Mouse (Mus musculus): ENCODE measurements at regions not wholly inside any gene's neighbourhood (a gene's known extent, or its start where the extent isn't known, plus 50 kb on each side); places are given as distances from the start of the nearest gene placed in this dataset.

DNA sequence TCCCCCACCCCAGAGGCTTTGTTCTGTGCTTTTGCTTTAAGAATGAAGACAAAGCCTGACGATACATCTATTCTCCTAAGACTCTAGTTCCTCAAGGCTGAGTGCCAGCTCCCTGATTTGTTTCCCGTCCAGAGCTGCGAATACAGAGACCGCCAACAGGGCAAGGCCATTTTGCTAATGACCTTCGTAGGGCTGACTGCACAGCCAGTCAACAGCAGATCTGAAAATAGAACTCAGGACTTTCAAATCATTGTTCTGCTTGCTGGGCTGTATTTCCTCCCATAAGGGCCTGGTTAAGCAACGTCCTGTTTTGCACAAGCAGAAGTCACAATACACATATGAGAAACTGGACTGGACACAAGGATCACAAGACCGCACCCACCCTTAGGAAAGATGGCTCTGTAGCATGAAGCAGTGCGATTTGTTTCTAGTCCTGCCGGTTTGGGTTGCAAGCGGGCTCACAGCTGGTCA, 196.4 kb downstream of the Gm5426 start:
- DNase-seq, result peak in 1 of 2 experiments; percentile 34
- TF ChIP-seq CTCF (IDR thresholded peaks at IDR 0.05; ENCODE audit: borderline replicate concordance, insufficient read depth, low read depth, low read length) (no peak), POLR2A (IDR thresholded peaks at IDR 0.05; ENCODE audit: borderline replicate concordance, insufficient read depth, low read length) (no peak)
- H3K4me3 ChIP-seq (replicated peaks; ENCODE audit: insufficient read depth, low read depth, low read length), result no peak overlapping the region

DNA sequence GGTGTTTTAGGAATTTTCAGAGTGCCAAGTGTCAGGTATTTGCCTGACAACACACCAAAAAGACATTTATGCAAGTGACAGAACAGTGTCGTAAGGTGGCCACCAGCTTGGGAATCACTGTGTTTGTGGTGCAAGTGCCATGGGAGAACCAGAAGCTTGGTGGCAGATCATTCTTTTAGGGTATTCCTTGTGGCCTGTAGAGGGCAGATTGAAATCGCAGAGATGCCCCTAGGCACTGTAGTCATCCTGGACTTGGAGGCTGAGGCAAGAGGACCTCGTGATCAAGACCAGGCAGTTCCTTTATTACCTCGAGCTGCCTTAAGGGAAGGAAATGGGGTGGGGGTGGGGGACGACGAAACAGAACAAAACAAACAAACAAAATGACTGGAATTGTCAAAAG, 196.8 kb downstream of the Gm5426 start:
- 89% methylated on average over 6 of the region's 6 CpGs for WGBS
- Histone ChIP-seq H3K27ac (ENCODE audit: insufficient read depth, low read length) (no peak overlapping the region), H3K4me3 (replicated peaks; ENCODE audit: insufficient read depth, low read depth, low read length) (no peak overlapping the region), H3K4me1 (ENCODE audit: control insufficient read depth, insufficient read depth, low read length) (peaks cover 7% of the 10 kb centered on the region; the same call in 1 of the 2 replicates), H3K27me3 (ENCODE audit: control insufficient read depth, insufficient read depth, low read length) (no peaks in the 10 kb centered on the region; the same call in 1 of the 2 replicates)
- TF ChIP-seq CTCF (IDR thresholded peaks at IDR 0.05; ENCODE audit: borderline replicate concordance, insufficient read depth, low read depth, low read length) (no peak), POLR2A (IDR thresholded peaks at IDR 0.05; ENCODE audit: borderline replicate concordance, insufficient read depth, low read length) (no peak)
- no peak for DNase-seq

More for the DNA sequence above, 196.4 kb downstream of the Gm5426 start:
- Histone ChIP-seq H3K4me1 (ENCODE audit: control insufficient read depth, insufficient read depth, low read length) (peaks cover 7% of the 10 kb centered on the region; the same call in 1 of the 2 replicates), H3K27ac (ENCODE audit: insufficient read depth, low read length) (no peak overlapping the region), H3K27me3 (ENCODE audit: control insufficient read depth, insufficient read depth, low read length) (no peaks in the 10 kb centered on the region; the same call in 1 of the 2 replicates)
- WGBS, result 51% methylated on average over 10 of the region's 10 CpGs

DNA sequence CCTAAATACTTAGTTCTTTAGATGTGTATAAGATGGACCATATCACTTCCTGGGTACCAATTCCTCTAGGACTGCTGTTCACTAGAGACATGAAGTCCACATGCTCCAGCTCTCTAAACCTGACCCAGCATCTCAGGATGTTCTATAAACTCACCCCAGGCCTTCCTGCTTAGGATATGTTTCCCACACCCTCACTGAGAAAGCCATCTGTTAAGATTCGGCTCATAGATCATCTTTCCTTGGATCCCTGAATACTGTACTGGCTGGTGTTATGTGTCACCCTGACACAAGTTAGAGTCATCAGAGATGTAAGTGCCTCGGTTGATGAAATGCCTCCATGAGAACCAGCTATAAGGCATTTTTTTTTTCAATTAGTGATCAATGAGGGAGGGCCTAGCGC, 199.9 kb downstream of the Gm5426 start:
- DNase-seq, result peak in 1 of 2 experiments; percentile 41
- no peak overlapping the region for H3K27ac ChIP-seq (ENCODE audit: insufficient read depth, low read length)
- 48% methylated on average over 3 of the region's 3 CpGs for WGBS
- TF ChIP-seq POLR2A (IDR thresholded peaks at IDR 0.05; ENCODE audit: borderline replicate concordance, insufficient read depth, low read length), result no peak
- TF ChIP-seq CTCF (IDR thresholded peaks at IDR 0.05; ENCODE audit: borderline replicate concordance, insufficient read depth, low read depth, low read length), result no peak
- H3K4me3 ChIP-seq (replicated peaks; ENCODE audit: insufficient read depth, low read depth, low read length), result no peak overlapping the region
- H3K27me3 ChIP-seq (ENCODE audit: control insufficient read depth, insufficient read depth, low read length), result no peaks in the 10 kb centered on the region
- H3K4me1 ChIP-seq (ENCODE audit: control insufficient read depth, insufficient read depth, low read length), result peaks cover 7% of the 10 kb centered on the region; the same call in 1 of the 2 replicates

DNA sequence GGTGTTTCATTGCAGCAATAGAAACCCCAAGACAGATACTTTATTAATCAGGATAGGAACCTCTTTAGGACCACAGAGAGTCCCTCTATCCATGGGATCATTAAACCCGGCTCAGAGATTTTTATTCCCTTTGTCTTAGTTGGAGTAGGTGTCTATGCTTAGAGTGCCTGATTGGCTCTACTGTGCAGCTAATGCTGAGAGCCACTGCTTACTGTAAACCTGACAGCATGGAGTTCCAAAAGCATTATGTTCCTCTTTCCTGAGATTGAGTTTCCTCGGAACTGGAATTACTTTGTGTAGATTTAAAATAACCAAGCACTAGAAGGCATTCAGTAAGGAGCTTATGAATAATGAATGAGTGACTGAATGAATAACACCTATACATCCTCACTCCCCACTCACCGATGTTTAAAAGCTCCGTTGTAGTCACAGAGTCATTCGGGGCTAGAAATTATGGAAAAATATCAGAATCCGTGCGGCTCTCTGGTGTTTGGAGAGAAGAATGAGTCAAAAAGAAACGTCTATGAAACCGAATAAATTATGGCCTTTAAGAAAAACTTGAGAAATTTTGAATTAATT, 200.8 kb downstream of the Gm5426 start:
- no peak overlapping the region for H3K27ac ChIP-seq (ENCODE audit: insufficient read depth, low read length)
- H3K4me3 ChIP-seq (replicated peaks; ENCODE audit: insufficient read depth, low read depth, low read length), result no peak overlapping the region
- 83% methylated on average over 9 of the region's 9 CpGs for WGBS
- TF ChIP-seq POLR2A (IDR thresholded peaks at IDR 0.05; ENCODE audit: borderline replicate concordance, insufficient read depth, low read length) (no peak), CTCF (IDR thresholded peaks at IDR 0.05; ENCODE audit: borderline replicate concordance, insufficient read depth, low read depth, low read length) (no peak)
- H3K27me3 ChIP-seq (ENCODE audit: control insufficient read depth, insufficient read depth, low read length), result no peaks in the 10 kb centered on the region
- peaks cover 7% of the 10 kb centered on the region; the same call in 1 of the 2 replicates for H3K4me1 ChIP-seq (ENCODE audit: control insufficient read depth, insufficient read depth, low read length)
- no peak for DNase-seq

DNA sequence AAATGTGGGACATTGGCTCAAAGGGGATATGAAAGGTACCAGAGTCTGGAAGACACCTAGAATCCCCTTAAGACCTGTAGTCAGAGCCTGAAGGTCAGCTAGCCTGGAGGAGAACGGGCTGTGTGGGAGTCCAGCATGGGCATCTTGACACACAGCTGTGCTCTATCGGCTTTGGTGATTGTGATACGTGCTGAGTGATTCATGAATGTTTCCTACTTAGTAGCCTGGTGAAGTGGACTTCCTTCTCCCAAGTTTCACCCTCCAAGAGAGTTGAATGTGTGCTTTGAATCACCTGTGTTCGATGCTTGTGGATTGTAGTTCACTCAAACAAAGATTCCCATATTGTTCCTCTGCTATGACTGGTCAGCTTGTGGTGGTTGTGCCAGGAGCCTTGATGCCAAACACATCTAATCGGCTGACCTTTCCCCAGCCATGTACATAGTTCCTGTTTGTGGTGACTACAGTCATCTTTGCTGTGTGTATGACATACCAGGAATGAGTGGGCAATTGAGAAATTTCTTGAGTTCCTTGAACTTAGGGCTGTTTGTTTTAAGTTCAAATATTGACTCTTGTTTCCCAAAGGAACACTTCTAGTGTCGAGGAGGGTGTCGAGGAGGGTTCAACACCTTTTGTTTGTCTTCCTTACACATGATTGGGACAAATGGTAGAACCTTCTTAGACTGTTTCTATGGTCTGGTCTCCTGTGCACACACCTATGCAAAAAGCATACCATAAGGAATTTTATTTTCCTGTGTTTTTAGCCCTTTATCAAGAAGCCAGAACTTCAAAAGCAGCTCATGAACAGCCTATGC, 201.6 kb downstream of the Gm5426 start:
- TF ChIP-seq CTCF (IDR thresholded peaks at IDR 0.05; ENCODE audit: borderline replicate concordance, insufficient read depth, low read depth, low read length) (no peak), POLR2A (IDR thresholded peaks at IDR 0.05; ENCODE audit: borderline replicate concordance, insufficient read depth, low read length) (no peak)
- H3K4me1 ChIP-seq (ENCODE audit: control insufficient read depth, insufficient read depth, low read length), result peaks cover 7% of the 10 kb centered on the region; the same call in 1 of the 2 replicates
- DNase-seq, result no peak

DNA sequence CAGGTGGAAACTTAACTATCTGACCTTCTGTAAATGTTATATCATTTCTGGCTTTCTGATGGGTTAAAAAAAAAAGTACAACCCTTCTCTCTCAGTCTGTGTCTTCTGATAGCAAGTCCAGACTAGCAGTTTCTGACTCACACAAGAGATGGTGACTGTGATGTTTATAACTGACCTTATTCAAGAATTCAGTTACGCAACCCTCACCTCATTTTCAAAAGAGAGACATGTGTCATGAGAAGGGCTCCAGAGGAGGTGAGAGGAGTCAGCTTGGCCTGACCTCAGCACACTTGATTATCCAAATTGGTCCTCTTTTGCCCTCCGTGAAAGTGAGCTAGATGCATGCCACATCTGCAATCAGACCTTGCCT, 202.2 kb downstream of the Gm5426 start:
- no peak overlapping the region for H3K4me3 ChIP-seq (replicated peaks; ENCODE audit: insufficient read depth, low read depth, low read length)
- H3K27me3 ChIP-seq (ENCODE audit: control insufficient read depth, insufficient read depth, low read length), result no peaks in the 10 kb centered on the region
- TF ChIP-seq POLR2A (IDR thresholded peaks at IDR 0.05; ENCODE audit: borderline replicate concordance, insufficient read depth, low read length), result no peak
- TF ChIP-seq CTCF (IDR thresholded peaks at IDR 0.05; ENCODE audit: borderline replicate concordance, insufficient read depth, low read depth, low read length), result no peak
- DNase-seq, result no peak
- H3K4me1 ChIP-seq (ENCODE audit: control insufficient read depth, insufficient read depth, low read length), result peaks cover 7% of the 10 kb centered on the region; the same call in 1 of the 2 replicates
- H3K27ac ChIP-seq (ENCODE audit: insufficient read depth, low read length), result no peak overlapping the region
- 98% methylated on average over 2 of the region's 2 CpGs for WGBS

More for the DNA sequence above, 201.6 kb downstream of the Gm5426 start:
- Histone ChIP-seq H3K27me3 (ENCODE audit: control insufficient read depth, insufficient read depth, low read length) (no peaks in the 10 kb centered on the region), H3K27ac (ENCODE audit: insufficient read depth, low read length) (no peak overlapping the region), H3K4me3 (replicated peaks; ENCODE audit: insufficient read depth, low read depth, low read length) (no peak overlapping the region)
- 93% methylated on average over 7 of the region's 7 CpGs for WGBS

DNA sequence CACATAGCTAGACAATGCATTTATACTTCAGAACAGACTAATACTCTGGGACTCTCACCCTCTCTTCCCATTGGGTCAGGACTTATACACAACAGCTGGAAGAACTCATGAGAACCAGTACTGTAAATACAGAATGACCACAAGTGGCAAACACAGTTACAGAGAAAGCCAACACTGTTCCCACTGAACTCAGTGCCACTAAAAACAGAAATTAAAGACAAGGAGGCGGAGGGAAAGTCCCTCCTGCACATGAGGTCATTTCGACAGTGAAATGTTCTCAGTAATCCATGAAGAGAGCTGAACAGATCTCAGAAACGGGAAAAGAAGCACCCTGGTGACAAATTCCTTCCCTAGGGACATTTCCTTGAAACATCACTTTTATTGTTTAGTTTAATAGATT, 206.1 kb downstream of the Gm5426 start:
- TF ChIP-seq CTCF (IDR thresholded peaks at IDR 0.05; ENCODE audit: borderline replicate concordance, insufficient read depth, low read depth, low read length), result no peak
- no peak for TF ChIP-seq POLR2A (IDR thresholded peaks at IDR 0.05; ENCODE audit: borderline replicate concordance, insufficient read depth, low read length)
- no peak for DNase-seq
- H3K4me3 ChIP-seq (replicated peaks; ENCODE audit: insufficient read depth, low read depth, low read length), result no peak overlapping the region
- no peak overlapping the region for H3K27ac ChIP-seq (ENCODE audit: insufficient read depth, low read length)
- H3K4me1 ChIP-seq (ENCODE audit: control insufficient read depth, insufficient read depth, low read length), result no peaks in the 10 kb centered on the region
- no peaks in the 10 kb centered on the region for H3K27me3 ChIP-seq (ENCODE audit: control insufficient read depth, insufficient read depth, low read length)
- 80% methylated on average over 3 of the region's 3 CpGs for WGBS

Measured in cerebellum, adult 2 months (tissue).